Mouse (Mus musculus) hindbrain, embryonic 15.5 days (tissue): Measurements from ENCODE around the gene Ubxn7. TPM values are rescaled to one million over a fixed set of nuclear protein-coding genes. Genes with fewer than 3 reads are reported as not detected.

Experiments used
- ATAC-seq: fragments of 200-750 bp; cut with Nextera tagmentation; 2 replicates; pipeline ENCODE4 v1.8.0; 2017; ENCODE audit warnings: low read depth, moderate number of reproducible peaks, moderate TSS enrichment; ENCODE audit not compliant: low FRiP score
- H3K27ac ChIP-seq: fragments of 300-500 bp; sonication (generic); replicated peaks from 2 replicates; pipeline ENCODE4 v1.5.1; 2015; ENCODE audit warnings: mild to moderate bottlenecking, inconsistent platforms
- H3K27me3 ChIP-seq: fragments of 300-500 bp; sonication (generic); 2 replicates; pipeline ENCODE4 v1.6.1; 2015; ENCODE audit warnings: control low read depth, inconsistent platforms
- H3K36me3 ChIP-seq: fragments of 300-500 bp; sonication (generic); 2 replicates; pipeline ENCODE4 v1.6.1; 2015; ENCODE audit warnings: control low read depth, inconsistent platforms
- H3K4me1 ChIP-seq: fragments of 300-500 bp; sonication (generic); replicated peaks from 2 replicates; pipeline ENCODE4 v1.6.1; 2015; ENCODE audit warnings: control low read depth, inconsistent platforms
- H3K4me2 ChIP-seq: fragments of 300-500 bp; sonication (generic); 2 replicates; pipeline ENCODE4 v1.6.1; 2015; ENCODE audit warnings: moderate library complexity, mild to moderate bottlenecking, inconsistent platforms
- H3K4me3 ChIP-seq: fragments of 300-500 bp; sonication (generic); 2 replicates; pipeline ENCODE4 v1.5.1; 2015; ENCODE audit warnings: mild to moderate bottlenecking, inconsistent platforms
- H3K9ac ChIP-seq: fragments of 300-500 bp; sonication (generic); 2 replicates; pipeline ENCODE4 v1.6.1; 2015; ENCODE audit warnings: inconsistent platforms
- H3K9me3 ChIP-seq: fragments of 300-500 bp; sonication (generic); 2 replicates; pipeline ENCODE4 v1.6.1; 2016; ENCODE audit warnings: control low read depth, inconsistent platforms
- WGBS: fragments of 180-500 bp; shearing (Covaris S2); methylation state at CpG from one replicate; pipeline ENCODE4 v1.1.7; 2015; 5-methylcytosine and 5-hydroxymethylcytosine counted together
- polyA plus RNA-seq: library from polyadenylated mRNA; unstranded; fragments of >200 nt; fragmentation: Nextera tagmentation; extraction: Ambion mirVana; gene quantifications from 2 replicates; pipeline ENCODE4 v1.2.1, GENCODE M21; 2015

The Ubxn7 gene
- polyA plus RNA-seq, 1 experiment from 2014 or later, result 19.1 TPM

GRCm38 (mm10) chr16:32441432-32441831 is 109.4 kb downstream of the Ubxn7 start:
- Histone ChIP-seq H3K36me3 (peaks cover 8% of the 10 kb centered on the region; the same call in 1 of the 2 replicates), H3K4me1 (no peaks in the 10 kb centered on the region), H3K4me2 (no peak overlapping the region), H3K9me3 (no peaks in the 10 kb centered on the region), H3K9ac (no peak overlapping the region), H3K4me3 (no peak overlapping the region), H3K27me3 (no peaks in the 10 kb centered on the region), H3K27ac (no peak overlapping the region)
- ATAC-seq, result no peak
- 88% methylated on average over 3 of the region's 3 CpGs for WGBS

Other genes starting within 250 kb of the Ubxn7 start
- 101 TPM in 2 replicates for gene Pigx, start 232.5 kb upstream of the Ubxn7 start, polyA plus RNA-seq
- 44.2 and 48.2 TPM in 2 replicates for gene Cep19, start 232.5 kb upstream of the Ubxn7 start, polyA plus RNA-seq
- 8.0 and 8.4 TPM in 2 replicates for gene Nrros, start 166.7 kb upstream of the Ubxn7 start, polyA plus RNA-seq
- not detected in 2 replicates for gene Bex6, start 152.4 kb upstream of the Ubxn7 start, polyA plus RNA-seq
- 20.5 and 21.8 TPM in 2 replicates for gene Fbxo45, start 85.1 kb upstream of the Ubxn7 start, polyA plus RNA-seq
- gene Wdr53, start 85.0 kb upstream of the Ubxn7 start, polyA plus RNA-seq, result 13.9 and 15.1 TPM in 2 replicates
- not detected in 2 replicates for gene Smco1, start 60.8 kb upstream of the Ubxn7 start, polyA plus RNA-seq
- gene Rnf168, start 54.8 kb upstream of the Ubxn7 start, polyA plus RNA-seq, result 26.9 TPM in 2 replicates
- gene Tm4sf19, start 68.2 kb downstream of the Ubxn7 start, polyA plus RNA-seq, result not detected in 2 replicates
- 34.5 and 39.0 TPM in 2 replicates for gene Tctex1d2, start 87.4 kb downstream of the Ubxn7 start, polyA plus RNA-seq
- 45.6 and 46.8 TPM in 2 replicates for gene Pcyt1a, start 98.7 kb downstream of the Ubxn7 start, polyA plus RNA-seq
- gene Slc51a, start 155.6 kb downstream of the Ubxn7 start, polyA plus RNA-seq, result 0.16 and 0.30 TPM in 2 replicates
- gene Zdhhc19, start 164.0 kb downstream of the Ubxn7 start, polyA plus RNA-seq, result 0.22 and 0.24 TPM in 2 replicates